Mouse (Mus musculus): ENCODE results near the gene Nsrp1. TPM values are rescaled to one million over a fixed set of nuclear protein-coding genes. Genes with fewer than 3 reads are reported as not detected.

The Nsrp1 gene
- polyA plus RNA-seq, 1 experiment from 2014 or later, result 44.7 TPM

- Histone ChIP-seq H3K4me1 (peaks cover 19% of the 10 kb centered on the region), H3K9ac (no peak overlapping the region), H3K4me3 (no peak overlapping the region), H3K36me3 (no peaks in the 10 kb centered on the region), H3K27ac (replicated peaks) (no peak overlapping the region), H3K4me2 (no peak overlapping the region), H3K9me3 (no peaks in the 10 kb centered on the region), H3K27me3 (replicated peaks) (peaks cover 34% of the 10 kb centered on the region)
- no peak for ATAC-seq (ENCODE audit: extremely low read depth, insufficient number of reproducible peaks, low FRiP score, low TSS enrichment)
- 57% methylated on average over 4 of the region's 4 CpGs for WGBS
These were observed 72.4 kb downstream of the Nsrp1 start for GRCm38 (mm10) chr11:77005881-77006280.

GRCm38 (mm10) chr11:77002361-77002760 is 75.9 kb downstream of the Nsrp1 start:
- no peak overlapping the region for H3K27ac ChIP-seq (replicated peaks)
- H3K4me2 ChIP-seq, result no peak overlapping the region
- WGBS, result 48% methylated on average over 1 of the region's 1 CpGs
- ATAC-seq (ENCODE audit: extremely low read depth, insufficient number of reproducible peaks, low FRiP score, low TSS enrichment), result no peak
- H3K4me1 ChIP-seq, result peaks cover 22% of the 10 kb centered on the region
- H3K9me3 ChIP-seq, result no peaks in the 10 kb centered on the region
- H3K27me3 ChIP-seq (replicated peaks), result peaks cover 55% of the 10 kb centered on the region
- H3K36me3 ChIP-seq, result no peaks in the 10 kb centered on the region
- H3K4me3 ChIP-seq, result no peak overlapping the region
- no peak overlapping the region for H3K9ac ChIP-seq

- ATAC-seq (ENCODE audit: extremely low read depth, insufficient number of reproducible peaks, low FRiP score, low TSS enrichment), result no peak
- Histone ChIP-seq H3K9ac (no peak overlapping the region), H3K4me2 (no peak overlapping the region), H3K36me3 (no peaks in the 10 kb centered on the region), H3K4me1 (peaks cover 21% of the 10 kb centered on the region), H3K27me3 (replicated peaks) (peaks cover 70% of the 10 kb centered on the region), H3K4me3 (no peak overlapping the region), H3K27ac (replicated peaks) (no peak overlapping the region), H3K9me3 (no peaks in the 10 kb centered on the region)
- 56% methylated on average over 5 of the region's 5 CpGs for WGBS
These were observed 77.5 kb downstream of the Nsrp1 start for GRCm38 (mm10) chr11:77000741-77001140.

GRCm38 (mm10) chr11:76998705-76999226 is 79.5 kb downstream of the Nsrp1 start:
- no peak for ATAC-seq (ENCODE audit: extremely low read depth, insufficient number of reproducible peaks, low FRiP score, low TSS enrichment)
- H3K4me1 ChIP-seq, result peaks cover 21% of the 10 kb centered on the region
- 12% methylated on average over 24 of the region's 24 CpGs for WGBS
- H3K9me3 ChIP-seq, result no peaks in the 10 kb centered on the region
- H3K27ac ChIP-seq (replicated peaks), result no peak overlapping the region
- H3K36me3 ChIP-seq, result no peaks in the 10 kb centered on the region
- H3K9ac ChIP-seq, result peak overlapping the region; percentile 69
- H3K27me3 ChIP-seq (replicated peaks), result peaks cover 76% of the 10 kb centered on the region
- H3K4me2 ChIP-seq, result peak overlapping the region; percentile 92
- H3K4me3 ChIP-seq, result peak overlapping the region; percentile 63

- Histone ChIP-seq H3K9ac (peak within 1 kb of the TSS; percentile 69), H3K4me1 (peaks cover 21% of the 10 kb centered on the region), H3K4me2 (peak within 1 kb of the TSS; percentile 92), H3K9me3 (no peaks in the 10 kb centered on the region), H3K27me3 (replicated peaks) (peaks cover 75% of the 10 kb centered on the region), H3K27ac (replicated peaks) (no peak within 1 kb of the TSS), H3K36me3 (no peaks in the 10 kb centered on the region), H3K4me3 (peak within 1 kb of the TSS; percentile 63)
- ATAC-seq (ENCODE audit: extremely low read depth, insufficient number of reproducible peaks, low FRiP score, low TSS enrichment), result no peak
- WGBS, result 1% methylated on average over 52 of the region's 52 CpGs
These were observed 80.1 kb downstream of the Nsrp1 start, which contains the start of gene Slc6a4 for GRCm38 (mm10) chr11:76997916-76998704. TSS of gene Slc6a4 (plus strand) at chr11:76998603.

- under 1% methylated on average over 21 of the region's 21 CpGs for WGBS
These were observed 80.9 kb downstream of the Nsrp1 start for GRCm38 (mm10) chr11:76997305-76997704.

GRCm38 (mm10) chr11:76995966-76996672 is 82.1 kb downstream of the Nsrp1 start:
- Histone ChIP-seq H3K9me3 (no peaks in the 10 kb centered on the region), H3K4me1 (peaks cover 21% of the 10 kb centered on the region), H3K27me3 (replicated peaks) (peaks cover 56% of the 10 kb centered on the region), H3K4me3 (no peak overlapping the region), H3K4me2 (no peak overlapping the region), H3K27ac (replicated peaks) (no peak overlapping the region), H3K36me3 (no peaks in the 10 kb centered on the region), H3K9ac (no peak overlapping the region)
- ATAC-seq (ENCODE audit: extremely low read depth, insufficient number of reproducible peaks, low FRiP score, low TSS enrichment), result no peak
- 43% methylated on average over 20 of the region's 20 CpGs for WGBS

More at GRCm38 (mm10) chr11:76997305-76997704, 80.9 kb downstream of the Nsrp1 start:
- Histone ChIP-seq H3K4me3 (peak overlapping the region; percentile 63), H3K27me3 (replicated peaks) (peaks cover 67% of the 10 kb centered on the region), H3K27ac (replicated peaks) (no peak overlapping the region), H3K4me1 (peaks cover 21% of the 10 kb centered on the region), H3K9me3 (no peaks in the 10 kb centered on the region), H3K9ac (peak overlapping the region; percentile 69), H3K36me3 (no peaks in the 10 kb centered on the region), H3K4me2 (peak overlapping the region; percentile 92)
- no peak for ATAC-seq (ENCODE audit: extremely low read depth, insufficient number of reproducible peaks, low FRiP score, low TSS enrichment)

MicroRNAs within 50 kb of the gene (microRNA counts, 519-probe panel; counts per million panel counts)
- 4,544 counts per million, percentile 80 among the panel's probes with 10 or more counts for microRNA mmu-miR-423-3p
- microRNA mmu-miR-423-5p, result 4,237 counts per million, percentile 77 among the panel's probes with 10 or more counts

Small RNAs within 50 kb of the gene (microRNA-seq; reads per million reads assigned to microRNA genes)
- 4,227 reads per million, percentile 91 among the genes with 10 or more reads in this experiment for gene Mir423

Other genes starting within 250 kb of the Nsrp1 start
- 10.8 and 11.0 TPM in 2 replicates for gene Cpd, start 231.4 kb downstream of the Nsrp1 start, polyA plus RNA-seq (2015; fragmentation: Nextera tagmentation; extraction: Ambion mirVana)
- gene Tmigd1, start 176.3 kb downstream of the Nsrp1 start, polyA plus RNA-seq (2015; fragmentation: Nextera tagmentation; extraction: Ambion mirVana), result 0.14 and 0.15 TPM in 2 replicates
- gene Blmh, start 153.6 kb downstream of the Nsrp1 start, polyA plus RNA-seq (2015; fragmentation: Nextera tagmentation; extraction: Ambion mirVana), result 97.0 and 109 TPM in 2 replicates
- 0.61 and 0.98 TPM in 2 replicates for gene Slc6a4, start 79.8 kb downstream of the Nsrp1 start, polyA plus RNA-seq (2015; fragmentation: Nextera tagmentation; extraction: Ambion mirVana)
- gene Efcab5, start 110.5 kb upstream of the Nsrp1 start, polyA plus RNA-seq (2015; fragmentation: Nextera tagmentation; extraction: Ambion mirVana), result 0.13 and 0.32 TPM in 2 replicates
- gene Ssh2, start 137.9 kb upstream of the Nsrp1 start, polyA plus RNA-seq (2015; fragmentation: Nextera tagmentation; extraction: Ambion mirVana), result 17.5 and 18.7 TPM in 2 replicates

Measured in heart, embryonic 13.5 days (tissue).